Mouse (Mus musculus) MEL (cell line): ENCODE measurements around the gene Enc1. TPM values are rescaled to one million over a fixed set of nuclear protein-coding genes. Genes with fewer than 3 reads are reported as not detected.

Source experiments
- DNase-seq: peaks from one replicate; pipeline ENCODE4 v3.0.0; 2011; ENCODE audit warnings: low read depth, low spot score
- H3K27ac ChIP-seq: 2 replicates; pipeline ENCODE4 v1.5.1; 2012; ENCODE audit warnings: low read depth, mild to moderate bottlenecking, control low read depth, low read length, moderate library complexity; ENCODE audit not compliant: control insufficient read depth
- H3K27me3 ChIP-seq, 2 experiments: fragments of 150-350 bp in 1 of 2; sonication (generic) in 1 of 2; 2 replicates each; pipeline ENCODE4 v1.6.1; 2012; ENCODE audit warnings: low read length in 2 of 2, mild to moderate bottlenecking in 2 of 2, improper control_type of control experiment in 1 of 2, moderate library complexity in 1 of 2; ENCODE audit not compliant: insufficient read depth in 2 of 2, control insufficient read depth in 1 of 2
- H3K36me3 ChIP-seq, 2 experiments: 2 replicates each; pipeline ENCODE4 v1.6.1; 2012 to 2014; ENCODE audit warnings: low read length in 2 of 2, improper control_type of control experiment in 1 of 2, inconsistent platforms in 1 of 2, mild to moderate bottlenecking in 1 of 2; ENCODE audit not compliant: insufficient read depth in 2 of 2, control insufficient read depth in 1 of 2
- H3K4me1 ChIP-seq, 2 experiments: fragments of 150-350 bp in 1 of 2; sonication (generic) in 1 of 2; 2 replicates each; pipeline ENCODE4 v1.6.1; 2012; ENCODE audit warnings: low read length in 2 of 2, improper control_type of control experiment in 1 of 2, mild to moderate bottlenecking in 1 of 2; ENCODE audit not compliant: insufficient read depth in 2 of 2, control insufficient read depth in 1 of 2
- H3K4me3 ChIP-seq, 2 experiments: fragments of 150-350 bp in 1 of 2; sonication (generic) in 1 of 2; 2 replicates each; pipeline ENCODE4 v1.5.1; 2012; ENCODE audit warnings: low read depth in 2 of 2, low read length in 2 of 2, mild to moderate bottlenecking in 2 of 2, moderate library complexity in 2 of 2, control low read depth in 1 of 2, improper control_type of control experiment in 1 of 2; ENCODE audit not compliant: control insufficient read depth in 1 of 2, insufficient read depth in 1 of 2
- H3K79me2 ChIP-seq: 2 replicates; pipeline ENCODE4 v1.6.1; 2012; ENCODE audit warnings: mild to moderate bottlenecking, low read length, moderate library complexity; ENCODE audit not compliant: control insufficient read depth, poor library complexity, insufficient read depth
- H3K9ac ChIP-seq: 2 replicates; pipeline ENCODE4 v1.6.1; 2012; ENCODE audit warnings: low read depth, mild to moderate bottlenecking, control low read depth, low read length, moderate library complexity; ENCODE audit not compliant: control insufficient read depth, poor library complexity, severe bottlenecking
- H3K9me3 ChIP-seq: fragments of 150-350 bp; sonication (generic); replicated peaks from 2 replicates; pipeline ENCODE4 v1.6.1; 2012; ENCODE audit warnings: mild to moderate bottlenecking, low read length, improper control_type of control experiment, moderate library complexity; ENCODE audit not compliant: insufficient read depth
- BHLHE40 ChIP-seq: IDR thresholded peaks from 2 replicates; pipeline ENCODE4 v1.6.1; 2012; ENCODE audit warnings: low read depth, mild to moderate bottlenecking, inconsistent platforms, low read length, improper control_type of control experiment, borderline replicate concordance
- E2F4 ChIP-seq: IDR thresholded peaks from 2 replicates; pipeline ENCODE4 v1.6.1; 2011; ENCODE audit warnings: low read depth, low read length, improper control_type of control experiment, borderline replicate concordance
- EP300 ChIP-seq, 2 experiments: IDR thresholded peaks; 2 replicates each; pipeline ENCODE4 v1.6.1; 2011; ENCODE audit warnings: improper control_type of control experiment in 2 of 2, low read length in 2 of 2, low read depth in 1 of 2, mild to moderate bottlenecking in 1 of 2
- ETS1 ChIP-seq: IDR thresholded peaks from 2 replicates; pipeline ENCODE4 v1.6.1; 2012; ENCODE audit warnings: low read depth, mild to moderate bottlenecking, inconsistent platforms, low read length, improper control_type of control experiment, moderate library complexity
- JUND ChIP-seq: IDR thresholded peaks from 2 replicates; pipeline ENCODE4 v1.6.1; 2011; ENCODE audit warnings: low read depth, mild to moderate bottlenecking, improper control_type of control experiment, low read length
- MAFK ChIP-seq: IDR thresholded peaks from 2 replicates; pipeline ENCODE4 v1.6.1; 2011; ENCODE audit warnings: low read depth, mild to moderate bottlenecking, low read length, improper control_type of control experiment, borderline replicate concordance
- MAX ChIP-seq: IDR thresholded peaks from 2 replicates; pipeline ENCODE4 v1.6.1; 2011; ENCODE audit warnings: low read length, improper control_type of control experiment
- MEF2A ChIP-seq: IDR thresholded peaks from 2 replicates; pipeline ENCODE4 v1.6.1; 2014; ENCODE audit warnings: low read depth, mild to moderate bottlenecking, inconsistent platforms, low read length, improper control_type of control experiment; ENCODE audit not compliant: poor library complexity, insufficient replicate concordance, severe bottlenecking; ENCODE audit errors: extremely low read depth
- NELFE ChIP-seq: IDR thresholded peaks from 2 replicates; pipeline ENCODE4 v1.6.1; 2011; ENCODE audit warnings: low read depth, low read length, improper control_type of control experiment
- NRF1 ChIP-seq: IDR thresholded peaks from 2 replicates; pipeline ENCODE4 v1.6.1; 2014; ENCODE audit warnings: low read depth, mild to moderate bottlenecking, inconsistent platforms, low read length, improper control_type of control experiment, moderate library complexity; ENCODE audit not compliant: poor library complexity, insufficient read depth, severe bottlenecking
- POLR2AphosphoS5 ChIP-seq: IDR thresholded peaks from 2 replicates; pipeline ENCODE4 v1.6.1; 2012; ENCODE audit warnings: low read depth, borderline replicate concordance, mild to moderate bottlenecking, inconsistent platforms, low read length, moderate library complexity, mixed read lengths
- RAD21 ChIP-seq: IDR thresholded peaks from 2 replicates; pipeline ENCODE4 v1.6.1; 2011; ENCODE audit warnings: mild to moderate bottlenecking, low read depth, low read length, improper control_type of control experiment
- SIN3A ChIP-seq: IDR thresholded peaks from 2 replicates; pipeline ENCODE4 v1.6.1; 2012; ENCODE audit warnings: low read length, improper control_type of control experiment, inconsistent platforms
- SMC3 ChIP-seq: IDR thresholded peaks from 2 replicates; pipeline ENCODE4 v1.6.1; 2011; ENCODE audit warnings: low read depth, low read length, improper control_type of control experiment
- TBP ChIP-seq: IDR thresholded peaks from 2 replicates; pipeline ENCODE4 v1.8.0; 2011; ENCODE audit warnings: low read depth, low read length, improper control_type of control experiment
- ZC3H11A ChIP-seq: IDR thresholded peaks from 2 replicates; pipeline ENCODE4 v1.6.1; 2012; ENCODE audit warnings: low read depth, mild to moderate bottlenecking, inconsistent platforms, low read length, improper control_type of control experiment
- ZKSCAN1 ChIP-seq: IDR thresholded peaks from 2 replicates; pipeline ENCODE4 v1.6.1; 2012; ENCODE audit warnings: low read depth, mild to moderate bottlenecking, inconsistent platforms, low read length, improper control_type of control experiment, moderate library complexity
- ZMIZ1 ChIP-seq: IDR thresholded peaks from 2 replicates; pipeline ENCODE4 v1.6.1; 2012; ENCODE audit warnings: low read depth, mild to moderate bottlenecking, inconsistent platforms, low read length, improper control_type of control experiment, moderate library complexity
- polyA plus RNA-seq, 2 experiments: library from polyadenylated mRNA; stranded (reverse) in 1 of 2; unstranded in 1 of 2; fragments of >175 nt in 1 of 2; fragments of >200 nt in 1 of 2; gene quantifications; 2 replicates each; pipeline versions ENCODE4 v1.2.1 to v1.2.4; 2012; ENCODE audit warnings: low replicate concordance in 2 of 2, low read depth in 1 of 2; ENCODE audit not compliant: insufficient read length in 2 of 2, insufficient read depth in 1 of 2, missing spikeins in 1 of 2
- total RNA-seq: library from RNA; depleted of rRNA; stranded (reverse); fragments of 300-350 nt; gene quantifications from 2 replicates; pipeline ENCODE4 v1.2.3, GENCODE M21; 2012

The Enc1 gene
- total and polyA plus RNA-seq, 3 experiments = not detected

- Histone ChIP-seq H3K9me3 (no peaks in the 10 kb centered on the region), H3K27ac (no peak overlapping the region), H3K4me3 (no peak overlapping the region), H3K4me1 (no peaks in the 10 kb centered on the region), H3K79me2 (no peaks in the 10 kb centered on the region), H3K9ac (no peak overlapping the region), H3K27me3 (no peaks in the 10 kb centered on the region), H3K36me3 (no peaks in the 10 kb centered on the region)
- TF ChIP-seq EP300 (IDR thresholded peaks at IDR 0.05; ENCODE audit: low read depth in 1 of 2, low read length in 2 of 2) (no peak), E2F4 (no peak), JUND (no peak)
- no peak for DNase-seq
Observed at GRCm38 (mm10) chr13:97247754-97248153, 6.8 kb downstream of the Enc1 start.

- no peak overlapping the region for H3K4me3 ChIP-seq
- H3K79me2 ChIP-seq = no peaks in the 10 kb centered on the region
- no peak for TF ChIP-seq RAD21
- TF ChIP-seq ETS1 = no peak
- TF ChIP-seq ZMIZ1 = no peak
- no peak for TF ChIP-seq POLR2AphosphoS5
- no peak for TF ChIP-seq TBP
- TF ChIP-seq JUND = no peak
- no peak overlapping the region for H3K9ac ChIP-seq
- DNase-seq = no peak
- H3K9me3 ChIP-seq = no peaks in the 10 kb centered on the region
- no peak overlapping the region for H3K27ac ChIP-seq
- H3K27me3 ChIP-seq = no peaks in the 10 kb centered on the region
- H3K36me3 ChIP-seq = no peaks in the 10 kb centered on the region
- no peaks in the 10 kb centered on the region for H3K4me1 ChIP-seq
Observed at GRCm38 (mm10) chr13:97249051-97249461, 8.2 kb downstream of the Enc1 start.

- H3K4me1 ChIP-seq = no peaks in the 10 kb centered on the region
- no peaks in the 10 kb centered on the region for H3K36me3 ChIP-seq
- TF ChIP-seq SMC3 (no peak), ZKSCAN1 (no peak), MAX (no peak), ZC3H11A (no peak), SIN3A (no peak), NELFE (no peak), NRF1 (no peak), MEF2A (no peak), MAFK (no peak), E2F4 (no peak), BHLHE40 (no peak)
- no peaks in the 10 kb centered on the region for H3K9me3 ChIP-seq
- no peak for DNase-seq
- H3K9ac ChIP-seq = no peak overlapping the region
- no peaks in the 10 kb centered on the region for H3K27me3 ChIP-seq
- H3K79me2 ChIP-seq = no peaks in the 10 kb centered on the region
- no peak overlapping the region for H3K4me3 ChIP-seq
- no peak overlapping the region for H3K27ac ChIP-seq
Observed at GRCm38 (mm10) chr13:97249507-97250078, 8.7 kb downstream of the Enc1 start.
